Mouse (Mus musculus): ENCODE measurements at regions not wholly inside any gene's neighbourhood (a gene's known extent, or its start where the extent isn't known, plus 50 kb on each side); places are given as distances from the start of the nearest gene placed in this dataset.

GRCm38 (mm10) chr13:60105286-60105685 lies 71.9 kb downstream of the Gas1 start:
- TF ChIP-seq CTCF (IDR thresholded peaks at IDR 0.05; ENCODE audit: control insufficient read depth, insufficient read depth, insufficient replicate concordance, low read depth, low read length) = no peak
- no peak for TF ChIP-seq POLR2A (IDR thresholded peaks at IDR 0.05; ENCODE audit: control insufficient read depth, low read depth, low read length)

Measured in testis, adult 2 months (tissue).